Mouse (Mus musculus) kidney, adult 2 months (tissue): ENCODE results near the gene Tmeff1.

Source experiments
- CTCF ChIP-seq: fragments of 200-500 bp; conservative IDR thresholded peaks from 2 replicates; pipeline ENCODE4 v1.5.1; 2011; ENCODE audit warnings: low read depth, mild to moderate bottlenecking, control low read depth, low read length, moderate library complexity, mixed read lengths; ENCODE audit not compliant: insufficient read depth, insufficient read length
- POLR2A ChIP-seq: fragments of 200-500 bp; IDR thresholded peaks from one replicate; pipeline ENCODE4 v1.6.1; 2011; ENCODE audit warnings: low read depth, low read length, control low read depth

DNA sequence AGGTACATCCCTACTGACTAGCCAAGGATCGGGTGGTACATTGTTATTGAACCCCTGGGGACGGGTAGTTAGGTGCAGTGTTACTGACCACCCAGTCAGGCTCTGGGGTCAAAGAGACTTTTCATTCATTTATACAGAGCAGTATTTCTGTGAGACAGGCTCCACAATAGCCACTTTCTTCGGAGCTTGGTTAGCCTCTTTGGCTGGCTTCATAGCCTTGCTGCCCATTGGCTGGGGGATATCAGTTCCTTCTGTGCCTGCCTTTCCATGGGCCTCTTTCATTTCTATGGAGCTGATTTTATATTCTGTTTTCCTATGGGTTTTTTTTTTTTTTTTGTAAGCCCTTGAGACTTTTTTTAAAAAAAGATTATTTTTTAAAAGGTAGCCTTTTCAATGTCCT is 20.7 kb downstream of the Tmeff1 start:
- TF ChIP-seq CTCF (no peak), POLR2A (no peak)
